Mouse (Mus musculus): Measurements from ENCODE around the gene Ispd.

DNA sequence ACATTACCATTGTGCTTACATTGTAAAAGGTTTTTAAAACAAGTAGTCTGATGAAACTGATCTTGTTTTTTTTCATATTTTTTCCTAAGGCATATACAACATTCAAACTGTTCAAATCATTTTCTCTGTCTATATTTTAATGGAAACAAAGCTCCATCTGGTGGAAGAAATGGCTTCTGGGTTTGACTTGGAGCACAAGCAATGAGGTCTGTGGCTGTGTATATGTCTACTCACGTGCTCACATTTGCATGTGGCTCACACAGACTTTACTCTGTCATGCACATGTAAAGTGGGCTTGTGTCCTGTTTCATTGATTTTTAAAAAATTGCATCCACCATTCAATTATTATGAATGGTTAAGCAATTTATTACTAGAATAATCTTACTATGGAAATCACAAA lies 323.1 kb downstream of the Ispd start:
- TF ChIP-seq CTCF (IDR thresholded peaks at IDR 0.05): peak; percentile 40
- no peak for TF ChIP-seq EP300 (IDR thresholded peaks at IDR 0.05)

Measured in lung, postnatal 0 days (tissue).